Mouse (Mus musculus) gastrocnemius, adult 2 months (tissue): ENCODE results near the gene Frs3. TPM values are rescaled to one million over a fixed set of nuclear protein-coding genes. Genes with fewer than 3 reads are reported as not detected.

Experiments
- DNase-seq: peaks from one replicate; pipeline ENCODE4 v3.0.0; 2022
- H3K27ac ChIP-seq: fragments of 200-600 bp; 2 replicates; pipeline ENCODE4 v1.8.1; 2022; ENCODE audit warnings: mild to moderate bottlenecking
- H3K4me3 ChIP-seq: fragments of 200-600 bp; 2 replicates; pipeline ENCODE4 v1.8.1; 2022; ENCODE audit warnings: mild to moderate bottlenecking, moderate library complexity
- CTCF ChIP-seq: fragments of 200-600 bp; IDR thresholded peaks from 2 replicates; pipeline ENCODE4 v1.8.1; 2022; ENCODE audit warnings: antibody characterized with exemption, mild to moderate bottlenecking, moderate library complexity
- intact Hi-C: fragments of 180-260 bp; cut with DNase I; formaldehyde crosslinking; loops from one replicate; pipeline ENCODE4 v1.15.1; 2025
- total RNA-seq, 2 experiments: library from RNA; stranded (reverse); gene quantifications; 2 replicates each; pipeline ENCODE4 v1.2.3; 2021

Frs3 gene
- total RNA-seq, 2 experiments from 2014 or later, result 4.2 to 5.7 TPM

DNA sequence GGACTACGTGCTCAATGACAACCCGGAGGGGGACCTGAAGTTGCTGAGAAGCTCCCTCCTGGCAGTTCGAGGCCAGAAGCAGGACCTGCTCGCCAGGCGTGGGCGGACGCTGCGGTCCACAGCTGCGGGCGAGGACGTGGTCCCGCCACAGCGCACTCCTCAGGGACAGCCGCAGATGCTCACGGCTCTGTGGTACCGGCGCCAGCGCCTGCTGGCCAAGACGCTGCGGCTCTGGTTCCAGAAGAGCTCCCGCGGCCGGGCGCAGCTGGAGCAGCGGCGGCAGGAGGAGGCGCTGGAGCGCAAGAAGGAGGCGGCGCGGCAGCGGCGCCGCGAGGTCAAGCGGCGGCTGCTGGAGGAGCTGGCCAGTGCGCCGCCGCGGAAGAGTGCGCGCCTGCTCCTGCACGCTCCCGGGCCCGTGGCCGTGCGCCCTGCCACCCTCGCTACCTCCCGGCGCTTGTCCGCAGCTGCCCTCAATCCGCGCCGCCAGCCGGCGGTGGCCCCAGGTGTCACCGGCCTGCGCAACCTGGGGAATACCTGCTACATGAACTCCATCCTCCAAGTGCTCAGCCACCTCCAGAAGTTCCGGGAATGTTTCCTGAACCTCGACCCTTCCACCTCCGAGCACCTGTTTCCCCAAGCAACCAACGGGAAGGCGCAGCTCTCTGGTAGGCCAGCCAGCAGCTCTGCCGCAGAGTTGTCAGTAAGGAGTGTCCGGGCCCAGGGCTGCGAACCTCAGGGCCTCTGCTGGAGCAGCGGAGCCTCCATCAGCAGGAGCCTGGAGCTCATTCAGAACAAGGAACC lies 16.3 kb upstream of the Frs3 start:
- intact Hi-C loops, result no loop called here
- peak; percentile 47 for TF ChIP-seq CTCF
- peak overlapping the region; percentile 74 for H3K4me3 ChIP-seq
- peak overlapping the region; percentile 86 for H3K27ac ChIP-seq
- DNase-seq, result peak; percentile 89

DNA sequence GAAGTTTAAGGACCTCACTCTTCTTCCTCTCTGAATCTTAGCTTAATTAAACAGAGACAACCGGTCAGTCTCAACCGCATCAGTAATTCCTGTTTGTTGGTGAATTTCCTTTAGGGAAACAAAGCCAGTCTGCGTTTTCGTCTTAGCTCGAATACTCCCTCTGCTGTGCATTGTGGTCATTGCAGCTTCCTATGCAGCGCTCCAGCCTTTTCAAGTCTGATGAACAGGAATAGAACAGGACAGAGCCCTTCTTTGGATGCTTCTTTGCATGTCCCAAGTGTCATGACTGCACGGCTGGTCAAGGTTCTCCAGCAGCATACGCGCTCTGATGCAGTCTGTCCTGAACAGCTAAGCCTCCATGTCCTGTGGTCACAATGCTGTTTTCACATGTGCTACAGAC lies 12.2 kb upstream of the Frs3 start:
- peak; percentile 69 for DNase-seq
- H3K27ac ChIP-seq, result no peak overlapping the region
- intact Hi-C loops, result loop anchor here (2.0 to 5.0 kb wide), 3 partner anchors 30 to 62 kb away; partner anchors contain the start of gene Usp49
- H3K4me3 ChIP-seq, result no peak overlapping the region
- TF ChIP-seq CTCF, result peak; percentile 96

DNA sequence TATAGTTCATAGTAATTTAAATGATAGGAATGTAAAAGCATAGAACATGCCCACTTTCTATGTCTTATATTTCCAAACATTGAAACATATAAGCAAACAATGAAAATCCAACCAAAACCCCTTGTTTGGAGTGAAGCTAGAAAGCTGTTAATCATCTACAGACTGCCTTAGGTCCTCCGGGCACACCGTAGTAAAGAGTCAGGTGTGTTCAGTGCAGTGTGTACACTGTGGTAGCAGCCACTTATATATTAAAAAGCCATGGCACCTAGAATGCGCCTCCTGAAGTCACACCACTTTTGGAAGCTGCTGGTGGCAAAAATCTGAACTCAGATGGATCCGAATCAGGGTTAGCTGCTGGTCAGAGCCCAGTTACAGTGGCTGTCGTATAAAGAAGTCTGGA lies 10.6 kb upstream of the Frs3 start:
- intact Hi-C loops, result loop anchor here (5.0 kb wide), 1 partner anchor 46 kb away; the partner anchor contains the start of gene Usp49
- Histone ChIP-seq H3K4me3 (no peak overlapping the region), H3K27ac (no peak overlapping the region)
- no peak for DNase-seq
- no peak for TF ChIP-seq CTCF

DNA sequence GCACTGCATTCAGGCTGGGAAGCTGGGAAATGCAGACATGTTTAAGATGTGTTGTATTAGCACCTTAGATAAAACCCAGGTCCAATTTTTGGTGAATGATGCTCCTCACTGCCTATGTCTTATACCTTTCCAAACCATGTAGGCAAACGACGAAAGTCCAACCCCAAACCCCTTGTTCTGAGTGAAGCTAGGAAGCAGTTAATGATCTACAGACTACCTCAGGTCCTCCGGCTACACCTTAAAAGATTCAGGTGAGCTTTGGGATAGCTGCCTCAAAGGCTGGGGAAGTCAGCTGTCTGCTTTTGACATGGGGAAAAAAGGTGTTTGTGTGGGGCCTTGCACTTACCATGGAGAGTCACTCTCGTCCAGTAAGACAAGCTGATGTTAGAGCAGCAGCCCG lies 10.1 kb upstream of the Frs3 start:
- intact Hi-C loops, result loop anchor here (5.0 kb wide), 1 partner anchor 46 kb away; the partner anchor contains the start of gene Usp49
- Histone ChIP-seq H3K27ac (no peak overlapping the region), H3K4me3 (no peak overlapping the region)
- TF ChIP-seq CTCF, result no peak
- DNase-seq, result no peak

DNA sequence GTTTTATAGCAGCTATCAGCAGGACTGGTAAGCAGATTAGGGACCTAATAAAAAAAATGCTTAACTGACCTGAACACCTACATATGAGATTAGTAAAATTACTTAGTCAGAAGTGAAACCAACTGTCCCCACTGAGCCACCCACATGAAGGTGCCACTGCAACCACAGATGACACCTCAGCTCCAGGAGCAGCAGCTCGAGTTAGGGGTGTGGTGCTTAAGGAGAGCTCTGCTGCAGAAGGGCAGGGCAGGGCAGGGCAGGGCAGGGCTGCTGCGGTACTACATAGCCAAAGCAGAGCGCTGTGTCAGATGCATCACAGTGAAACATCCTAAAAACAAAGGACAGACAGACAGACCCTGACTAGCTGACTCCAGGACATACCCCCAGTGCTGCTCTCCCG lies 6.0 kb upstream of the Frs3 start:
- H3K27ac ChIP-seq, result no peak overlapping the region
- no peak overlapping the region for H3K4me3 ChIP-seq
- intact Hi-C loops, result no loop called here
- TF ChIP-seq CTCF, result no peak
- DNase-seq, result no peak

- peak overlapping the region; percentile 92 for H3K4me3 ChIP-seq
- TF ChIP-seq CTCF, result no peak
- DNase-seq, result peak; percentile 97
- H3K27ac ChIP-seq, result peak overlapping the region; percentile 95
- intact Hi-C loops, result no loop called here
Observed at GRCm38 (mm10) chr17:47687409-47688343, 1.2 kb upstream of the Frs3 start.

GRCm38 (mm10) chr17:47688344-47688607 lies 554 bp upstream of the Frs3 start, which contains the start of gene Tomm6:
TSS of gene Tomm6 (minus strand) at chr17:47688386.
- no peak for TF ChIP-seq CTCF
- Histone ChIP-seq H3K27ac (peak within 1 kb of the TSS; percentile 95), H3K4me3 (peak within 1 kb of the TSS; percentile 92)
- no peak for DNase-seq
- intact Hi-C loops, result no loop called here

DNA sequence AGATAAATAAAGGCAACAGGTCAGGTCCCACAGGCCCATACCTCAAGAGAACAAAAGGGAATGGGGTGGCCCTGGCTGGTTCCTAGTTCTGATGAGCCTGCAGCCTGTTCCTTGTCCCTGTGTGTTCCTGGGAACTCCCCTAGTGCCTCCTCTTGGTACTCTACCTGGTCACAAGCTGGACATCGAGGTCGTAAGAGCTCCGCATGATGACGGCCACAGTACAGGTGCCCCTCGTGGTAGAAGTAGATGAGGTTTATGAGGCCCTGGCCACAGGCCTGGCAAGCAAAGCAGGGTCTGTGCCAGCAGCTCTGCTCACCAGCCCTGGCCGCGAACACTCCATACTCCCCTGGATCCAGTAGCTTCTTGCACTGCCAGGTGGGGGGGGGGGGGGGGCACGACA lies 1.1 kb downstream of the Frs3 start:
- intact Hi-C loops, result loop anchor here (5.0 to 10.0 kb wide), 2 partner anchors 183 to 325 kb away; partner anchors contain the start of genes Ccnd3 and Mrps10
- DNase-seq, result peak; percentile 49
- no peak overlapping the region for H3K4me3 ChIP-seq
- H3K27ac ChIP-seq, result peak overlapping the region; percentile 24; the same call in 1 of the 2 replicates
- TF ChIP-seq CTCF, result no peak

GRCm38 (mm10) chr17:47691650-47692049 lies 2.8 kb downstream of the Frs3 start:
- no peak overlapping the region for H3K4me3 ChIP-seq
- no peak for DNase-seq
- intact Hi-C loops, result loop anchor here (5.0 to 10.0 kb wide), 2 partner anchors 184 to 327 kb away; partner anchors contain the start of genes Ccnd3 and Mrps10
- H3K27ac ChIP-seq, result no peak overlapping the region
- TF ChIP-seq CTCF, result no peak

DNA sequence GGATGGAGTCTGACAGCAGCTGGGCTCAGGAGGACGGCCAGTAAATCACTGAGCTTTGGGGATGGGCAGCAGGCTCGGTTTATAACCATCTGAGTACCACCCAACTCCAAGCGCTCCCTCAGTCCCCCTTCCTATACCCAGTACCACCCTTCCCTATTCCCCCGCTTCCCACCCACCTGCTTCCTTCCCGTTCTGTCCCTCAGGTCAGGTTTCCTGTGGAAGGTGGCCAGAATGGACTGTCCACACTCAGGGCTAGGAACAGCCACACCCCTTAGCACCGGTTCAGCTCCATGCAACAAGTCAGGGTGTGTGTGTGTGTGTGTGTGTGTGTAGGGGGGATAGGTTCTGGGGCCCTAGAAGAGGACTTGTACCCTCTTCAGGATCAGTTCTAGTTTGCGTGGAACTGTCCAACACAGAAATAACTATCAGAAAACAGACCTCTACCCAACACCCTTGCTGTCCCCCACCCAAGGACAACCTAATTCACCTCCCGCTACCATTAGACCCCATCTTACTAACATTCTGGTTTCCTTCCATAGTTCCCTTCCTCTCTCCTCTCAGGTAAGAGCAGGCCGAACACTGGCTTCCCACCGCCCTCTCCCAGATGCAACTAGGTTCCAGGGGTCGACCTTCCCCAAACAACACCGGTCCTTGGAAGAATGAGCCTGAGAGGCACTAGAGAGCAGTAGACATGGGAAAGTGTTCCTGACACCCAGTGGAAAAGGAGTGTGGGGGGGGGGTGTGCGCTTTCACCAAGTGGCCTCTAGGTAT lies 5.0 kb downstream of the Frs3 start:
- intact Hi-C loops, result loop anchor here (5.0 to 10.0 kb wide), 2 partner anchors 187 to 329 kb away; partner anchors contain the start of genes Ccnd3 and Mrps10

GRCm38 (mm10) chr17:47694442-47694502 lies 5.4 kb downstream of the Frs3 start, which contains the start of gene Gm21981:
TSS of gene Gm21981 (minus strand) at chr17:47694455.
- no peak for TF ChIP-seq CTCF
- intact Hi-C loops, result loop anchor here (5.0 to 10.0 kb wide), 2 partner anchors 187 to 329 kb away; partner anchors contain the start of genes Ccnd3 and Mrps10
- DNase-seq, result no peak
- peak within 1 kb of the TSS; percentile 88 for H3K27ac ChIP-seq
- H3K4me3 ChIP-seq, result peak within 1 kb of the TSS; percentile 89

More for the DNA sequence above, 5.0 kb downstream of the Frs3 start:
- no peak for TF ChIP-seq CTCF
- H3K27ac ChIP-seq, result peak overlapping the region; percentile 88
- H3K4me3 ChIP-seq, result peak overlapping the region; percentile 89
- peak; percentile 55 for DNase-seq

DNA sequence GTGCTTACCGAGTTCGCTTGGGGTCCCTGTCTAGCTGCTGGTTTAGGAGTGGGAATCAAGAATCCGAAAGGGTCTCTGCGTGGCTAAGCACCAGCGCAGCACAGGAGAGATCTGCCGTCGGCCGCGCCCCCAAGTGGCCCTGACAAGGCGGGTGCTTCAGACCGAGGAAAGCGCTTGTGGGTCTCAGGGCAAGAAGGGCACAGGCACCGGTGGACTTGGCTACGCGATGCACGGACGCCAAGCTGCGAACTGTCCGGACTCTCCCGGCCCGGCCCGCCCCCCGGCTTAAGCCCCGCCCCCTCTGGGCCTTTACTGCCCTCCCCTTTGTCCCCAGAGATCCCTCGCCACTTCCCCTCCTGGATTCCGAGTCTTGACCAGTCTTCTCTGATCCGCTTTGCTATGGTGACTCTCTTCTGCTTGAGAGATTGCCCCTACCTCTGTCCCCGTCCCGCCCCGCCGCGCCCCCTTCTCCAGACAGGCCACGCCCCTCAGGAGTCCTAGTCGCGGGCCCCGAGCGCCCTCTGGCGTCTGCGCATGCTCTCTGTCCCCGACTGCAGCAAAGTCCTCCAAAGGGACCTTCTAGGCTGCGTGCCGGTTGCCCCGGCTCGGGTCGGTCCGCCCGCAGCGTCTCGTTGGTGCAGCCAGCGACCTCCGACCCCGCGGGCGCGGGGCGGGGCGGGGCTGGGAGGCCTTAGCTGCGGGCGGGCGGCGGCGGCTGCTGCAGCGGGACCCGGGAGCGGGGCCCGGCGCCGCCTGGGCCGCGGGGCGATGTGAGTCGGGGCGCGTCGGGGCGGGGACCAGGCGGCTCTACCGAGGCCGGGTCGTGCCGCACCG lies 5.9 kb downstream of the Frs3 start, which contains the start of gene Prickle4:
Prickle4 (minus strand) TSS at position 234 of the 834 bp plus-strand sequence.
- peak; percentile 99 for DNase-seq
- Histone ChIP-seq H3K4me3 (peak within 1 kb of the TSS; percentile 89), H3K27ac (peak within 1 kb of the TSS; percentile 88)
- intact Hi-C loops, result loop anchor here (5.0 to 10.0 kb wide), 2 partner anchors 187 to 330 kb away; partner anchors contain the start of genes Ccnd3 and Mrps10
- peak; percentile 80 for TF ChIP-seq CTCF
